Mouse (Mus musculus) testis, adult 2 months (tissue): Measurements from ENCODE around the gene Fignl2. TPM values are rescaled to one million over a fixed set of nuclear protein-coding genes. Genes with fewer than 3 reads are reported as not detected.

Experiments used
- H3K27ac ChIP-seq: fragments of 200-500 bp; 2 replicates; pipeline ENCODE4 v1.5.1; 2012; ENCODE audit warnings: low read depth, low read length; ENCODE audit not compliant: control insufficient read depth, insufficient read depth
- H3K27me3 ChIP-seq: fragments of 200-500 bp; 2 replicates; pipeline ENCODE4 v1.6.1; 2012; ENCODE audit warnings: mild to moderate bottlenecking, low read length, moderate library complexity; ENCODE audit not compliant: control insufficient read depth, insufficient read depth
- H3K36me3 ChIP-seq: fragments of 200-500 bp; 2 replicates; pipeline ENCODE4 v1.6.1; 2012; ENCODE audit warnings: mild to moderate bottlenecking, low read length; ENCODE audit not compliant: control insufficient read depth, insufficient read depth
- H3K4me1 ChIP-seq: fragments of 200-500 bp; 2 replicates; pipeline ENCODE4 v1.6.1; 2012; ENCODE audit warnings: low read length; ENCODE audit not compliant: control insufficient read depth, insufficient read depth
- H3K4me3 ChIP-seq: fragments of 200-500 bp; 2 replicates; pipeline ENCODE4 v1.5.1; 2012; ENCODE audit warnings: low read depth, mild to moderate bottlenecking, low read length, moderate library complexity, mixed read lengths; ENCODE audit not compliant: control insufficient read depth
- CTCF ChIP-seq: fragments of 200-500 bp; IDR thresholded peaks from 2 replicates; pipeline ENCODE4 v1.5.1; 2012; ENCODE audit warnings: low read depth, mild to moderate bottlenecking, inconsistent platforms, low read length, moderate library complexity; ENCODE audit not compliant: control insufficient read depth, insufficient read depth, insufficient replicate concordance
- POLR2A ChIP-seq: fragments of 200-500 bp; IDR thresholded peaks from 2 replicates; pipeline ENCODE4 v1.6.1; 2012; ENCODE audit warnings: low read depth, mild to moderate bottlenecking, inconsistent platforms, low read length, moderate library complexity; ENCODE audit not compliant: control insufficient read depth
- polyA plus RNA-seq: library from polyadenylated mRNA; depleted of rRNA; stranded (reverse); fragments of >200 nt; gene quantifications from 2 replicates; pipeline ENCODE4 v1.2.3, GENCODE M21; 2012

The Fignl2 gene
- polyA plus RNA-seq, 1 experiment = 0.44 TPM

GRCm38 (mm10) chr15:101081035-101081548, 2.7 kb upstream of the Fignl2 start:
- no peaks in the 10 kb centered on the region for H3K36me3 ChIP-seq
- peaks cover 4% of the 10 kb centered on the region; the same call in 1 of the 2 replicates for H3K27me3 ChIP-seq
- H3K27ac ChIP-seq = no peak overlapping the region
- no peak overlapping the region for H3K4me3 ChIP-seq
- peaks cover 22% of the 10 kb centered on the region for H3K4me1 ChIP-seq
- TF ChIP-seq POLR2A (no peak), CTCF (no peak)

GRCm38 (mm10) chr15:101080031-101080520, 1.7 kb upstream of the Fignl2 start:
- peaks cover 4% of the 10 kb centered on the region; the same call in 1 of the 2 replicates for H3K27me3 ChIP-seq
- H3K27ac ChIP-seq = no peak overlapping the region
- no peaks in the 10 kb centered on the region for H3K36me3 ChIP-seq
- no peak overlapping the region for H3K4me3 ChIP-seq
- H3K4me1 ChIP-seq = peaks cover 22% of the 10 kb centered on the region
- no peak for TF ChIP-seq CTCF
- no peak for TF ChIP-seq POLR2A

DNA sequence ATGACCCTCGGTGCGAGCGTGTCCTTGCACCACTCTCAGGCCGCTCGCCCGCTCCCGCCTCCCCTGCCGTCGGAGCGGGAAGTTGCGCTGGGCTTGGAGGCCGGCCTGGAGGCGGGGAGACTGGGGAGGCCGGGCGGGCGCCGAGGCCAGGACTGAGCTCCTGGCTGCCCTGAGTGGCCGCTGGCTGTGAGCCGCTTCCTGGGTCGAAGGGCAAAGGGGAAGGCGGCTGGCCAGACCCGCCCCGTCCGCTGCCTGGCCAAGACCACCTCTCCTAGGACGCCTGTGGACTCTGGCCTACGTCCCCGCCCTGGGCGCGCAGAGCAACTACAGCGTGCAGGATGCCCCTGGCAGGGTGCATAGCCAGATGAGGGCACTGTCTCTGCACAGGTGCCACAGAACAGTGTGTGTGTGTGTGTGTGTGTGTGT, 377 bp upstream of the Fignl2 start:
- H3K27ac ChIP-seq = peak overlapping the region; percentile 81
- no peak for TF ChIP-seq CTCF
- TF ChIP-seq POLR2A = no peak
- peaks cover 4% of the 10 kb centered on the region; the same call in 1 of the 2 replicates for H3K27me3 ChIP-seq
- H3K4me3 ChIP-seq = peak overlapping the region; percentile 76
- no peaks in the 10 kb centered on the region for H3K36me3 ChIP-seq
- H3K4me1 ChIP-seq = peaks cover 22% of the 10 kb centered on the region

DNA sequence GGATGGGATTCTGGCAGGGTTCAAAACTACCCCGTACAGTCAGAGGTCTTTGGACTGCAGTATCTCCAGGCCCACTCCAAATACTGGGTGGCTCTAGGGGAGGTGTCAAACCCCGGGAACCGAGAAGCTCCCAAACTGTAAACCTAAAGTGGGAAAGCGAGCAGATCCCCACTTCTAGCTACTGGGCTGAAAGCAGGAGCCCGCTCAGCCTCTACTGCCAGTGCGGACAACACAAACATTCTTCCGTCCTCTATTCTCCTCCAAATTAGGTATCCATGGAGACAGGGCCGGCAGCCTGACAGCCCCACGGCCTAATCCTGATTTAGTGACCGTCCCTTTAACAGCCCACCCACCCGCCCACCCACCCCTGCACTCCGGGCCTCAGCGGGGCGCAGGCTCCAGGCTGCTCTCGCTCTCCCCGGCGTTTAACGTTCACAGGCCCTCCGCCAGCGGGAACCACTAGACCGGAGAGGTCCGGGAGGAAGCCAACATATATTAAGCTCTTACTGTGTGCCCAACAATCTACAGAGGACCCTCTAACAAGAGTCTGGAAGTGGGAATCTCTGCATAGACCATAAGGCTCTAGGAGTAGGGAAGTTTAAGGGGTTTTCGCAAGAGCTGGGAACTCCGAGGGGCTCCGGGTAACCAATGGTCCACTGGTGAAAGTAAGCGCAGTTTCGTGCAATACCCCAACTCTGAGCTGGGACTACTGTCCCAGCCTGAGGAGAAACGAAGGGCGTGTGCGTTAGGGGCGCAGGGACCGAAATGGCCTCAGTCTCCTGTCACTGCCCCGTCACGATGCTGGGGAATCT, 1.2 kb downstream of the Fignl2 start:
- H3K4me3 ChIP-seq = peak overlapping the region; percentile 56
- no peak overlapping the region for H3K27ac ChIP-seq
- peaks cover 24% of the 10 kb centered on the region for H3K4me1 ChIP-seq
- no peak for TF ChIP-seq CTCF
- TF ChIP-seq POLR2A = no peak
- H3K27me3 ChIP-seq = peaks cover 4% of the 10 kb centered on the region; the same call in 1 of the 2 replicates
- H3K36me3 ChIP-seq = no peaks in the 10 kb centered on the region

- TF ChIP-seq CTCF = no peak
- no peak for TF ChIP-seq POLR2A
- Histone ChIP-seq H3K4me3 (no peak overlapping the region), H3K36me3 (no peaks in the 10 kb centered on the region), H3K4me1 (peaks cover 24% of the 10 kb centered on the region), H3K27me3 (peaks cover 4% of the 10 kb centered on the region; the same call in 1 of the 2 replicates), H3K27ac (no peak overlapping the region)
Observed at GRCm38 (mm10) chr15:101076071-101077000, 2.0 kb downstream of the Fignl2 start.

GRCm38 (mm10) chr15:101075656-101076055, 2.7 kb downstream of the Fignl2 start:
- H3K4me3 ChIP-seq = no peak overlapping the region
- peaks cover 4% of the 10 kb centered on the region; the same call in 1 of the 2 replicates for H3K27me3 ChIP-seq
- no peaks in the 10 kb centered on the region for H3K36me3 ChIP-seq
- TF ChIP-seq CTCF = no peak
- peaks cover 24% of the 10 kb centered on the region for H3K4me1 ChIP-seq
- H3K27ac ChIP-seq = no peak overlapping the region

- peaks cover 24% of the 10 kb centered on the region for H3K4me1 ChIP-seq
- no peak overlapping the region for H3K27ac ChIP-seq
Observed at GRCm38 (mm10) chr15:101075150-101075549, 3.2 kb downstream of the Fignl2 start.

More at GRCm38 (mm10) chr15:101075150-101075549, 3.2 kb downstream of the Fignl2 start:
- Histone ChIP-seq H3K27me3 (peaks cover 4% of the 10 kb centered on the region; the same call in 1 of the 2 replicates), H3K36me3 (no peaks in the 10 kb centered on the region), H3K4me3 (no peak overlapping the region)
- no peak for TF ChIP-seq CTCF
- TF ChIP-seq POLR2A = no peak
